Mouse (Mus musculus): ENCODE measurements around the gene Rsph3a. TPM values are rescaled to one million over a fixed set of nuclear protein-coding genes. Genes with fewer than 3 reads are reported as not detected.
"Not testable (repeated sequence)": the region's sequence is repeated elsewhere in the genome, so short reads cannot be mapped to it uniquely, and the experiment has no call there.

Rsph3a gene
- total RNA-seq, 2 experiments from 2014 or later: 19.4 to 27.6 TPM

DNA sequence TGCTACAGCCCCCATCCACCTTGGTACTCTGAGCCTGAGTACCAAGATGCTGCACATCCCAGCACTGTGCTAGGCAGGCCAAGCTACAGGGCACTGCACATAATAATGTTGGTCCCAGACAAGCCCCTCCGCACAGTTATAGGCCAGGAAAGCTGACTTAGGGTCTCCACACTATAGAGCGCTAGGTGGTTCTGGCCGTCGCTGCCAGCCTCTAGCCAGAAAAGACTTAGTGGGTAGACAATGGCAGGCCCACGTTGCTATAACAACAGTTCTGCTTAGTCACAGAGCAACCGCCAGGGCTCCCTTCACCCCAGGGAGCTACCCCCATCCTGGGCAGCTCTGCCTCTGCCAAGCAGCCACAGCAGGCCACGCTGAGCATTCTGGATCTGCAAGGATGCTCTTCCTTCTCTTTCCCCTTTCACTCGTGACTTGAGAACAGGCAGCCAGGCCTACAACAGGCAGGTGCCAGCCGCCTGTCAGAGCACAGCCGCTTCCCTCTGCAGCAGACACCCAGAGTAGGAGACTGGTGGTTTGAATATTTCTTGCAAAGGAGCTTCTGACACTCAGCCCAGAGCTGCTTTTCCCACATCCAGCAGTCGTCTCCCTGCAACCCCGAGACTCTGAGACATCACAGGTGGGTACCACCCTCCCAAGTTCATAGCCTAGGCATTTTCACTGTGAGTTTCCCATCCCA lies 82.2 kb downstream of the Rsph3a start:
- DNase-seq (ENCODE audit: low spot score): not testable (repeated sequence)

Other genes starting within 250 kb of the Rsph3a start
- gene Fndc1, start 118.3 kb upstream of the Rsph3a start, total RNA-seq (2021): 10 to 100 TPM; 29.8 to 33.9 TPM
- gene Tagap, start 19.6 kb upstream of the Rsph3a start, total RNA-seq (2021): 1 to 10 TPM; 2.2 to 2.4 TPM
- gene Gm49673, start 202.2 kb downstream of the Rsph3a start, total RNA-seq (2021): under 1 TPM; 0.11 to 0.50 TPM
- 10 to 100 TPM; 13.7 to 20.3 TPM for gene Rnaset2a, start 202.5 kb downstream of the Rsph3a start, total RNA-seq (2021)
- gene Fgfr1op, start 219.9 kb downstream of the Rsph3a start, total RNA-seq (2021): 10 to 100 TPM; 14.9 to 17.9 TPM